Mouse (Mus musculus): ENCODE measurements around the gene Bcl2l15. TPM values are rescaled to one million over a fixed set of nuclear protein-coding genes. Genes with fewer than 3 reads are reported as not detected.
"Not testable (repeated sequence)": the region's sequence is repeated elsewhere in the genome, so short reads cannot be mapped to it uniquely, and the experiment has no call there.

Gene Bcl2l15
- 0.09 TPM in 1 of 2 replicates, not detected in the other for polyA plus RNA-seq (2015; fragmentation: Nextera tagmentation; extraction: Ambion mirVana)

GRCm38 (mm10) chr3:103832426-103832825 lies at the start of gene Bcl2l15:
TSS of gene Bcl2l15 (plus strand) at chr3:103832601.
- H3K4me3 ChIP-seq: no peak within 1 kb of the TSS
- no peak for ATAC-seq (ENCODE audit: borderline replicate concordance, extremely low read depth, low FRiP score, low TSS enrichment)
- no peaks in the 10 kb centered on the region for H3K4me1 ChIP-seq
- H3K27ac ChIP-seq: no peak within 1 kb of the TSS
- H3K4me2 ChIP-seq: no peak within 1 kb of the TSS
- no peaks in the 10 kb centered on the region for H3K9me3 ChIP-seq
- H3K9ac ChIP-seq: no peak within 1 kb of the TSS
- H3K36me3 ChIP-seq: no peaks in the 10 kb centered on the region
- H3K27me3 ChIP-seq: no peaks in the 10 kb centered on the region

GRCm38 (mm10) chr3:103782844-103783609 lies 49.4 kb upstream of the Bcl2l15 start:
- Histone ChIP-seq H3K27ac (no peak overlapping the region), H3K36me3 (peaks cover under 1% of the 10 kb centered on the region; the same call in 1 of the 2 replicates), H3K4me1 (0 out of 2 replicates have a peak, but pooled peaks cover 17% of the 10 kb centered on the region), H3K4me3 (no peak overlapping the region), H3K4me2 (no peak overlapping the region), H3K27me3 (no peaks in the 10 kb centered on the region), H3K9ac (no peak overlapping the region), H3K9me3 (no peaks in the 10 kb centered on the region)
- no peak for ATAC-seq (ENCODE audit: borderline replicate concordance, extremely low read depth, low FRiP score, low TSS enrichment)
- 81% methylated on average over 4 of the region's 4 CpGs for WGBS

- no peak overlapping the region for H3K9ac ChIP-seq
- WGBS: 65% methylated on average over 7 of the region's 7 CpGs
- no peaks in the 10 kb centered on the region for H3K36me3 ChIP-seq
- no peak for ATAC-seq (ENCODE audit: borderline replicate concordance, extremely low read depth, low FRiP score, low TSS enrichment)
- peaks cover 34% of the 10 kb centered on the region for H3K4me1 ChIP-seq
- H3K9me3 ChIP-seq: no peaks in the 10 kb centered on the region
- H3K4me3 ChIP-seq: no peak overlapping the region
- H3K27ac ChIP-seq: no peak overlapping the region
- no peaks in the 10 kb centered on the region for H3K27me3 ChIP-seq
- 0 out of 2 replicates have a peak overlapping the region, but pooled peaks have one; percentile 8 for H3K4me2 ChIP-seq
Observed at GRCm38 (mm10) chr3:103787225-103787624, 45.2 kb upstream of the Bcl2l15 start.

- Histone ChIP-seq H3K27me3 (no peaks in the 10 kb centered on the region), H3K4me3 (peak overlapping the region; percentile 99), H3K9ac (no peak overlapping the region), H3K36me3 (no peaks in the 10 kb centered on the region), H3K9me3 (no peaks in the 10 kb centered on the region), H3K27ac (0 out of 2 replicates have a peak overlapping the region, but pooled peaks have one; percentile 92), H3K4me1 (peaks cover 30% of the 10 kb centered on the region), H3K4me2 (peak overlapping the region; percentile 75)
- ATAC-seq (ENCODE audit: borderline replicate concordance, extremely low read depth, low FRiP score, low TSS enrichment): no peak
- WGBS: 65% methylated on average over 7 of the region's 7 CpGs
Observed at GRCm38 (mm10) chr3:103789096-103789495, 43.3 kb upstream of the Bcl2l15 start.

- peak overlapping the region; percentile 99 for H3K4me3 ChIP-seq
- no peak for ATAC-seq (ENCODE audit: borderline replicate concordance, extremely low read depth, low FRiP score, low TSS enrichment)
- WGBS: 1% methylated on average over 14 of the region's 14 CpGs
- H3K9me3 ChIP-seq: no peaks in the 10 kb centered on the region
- H3K36me3 ChIP-seq: no peaks in the 10 kb centered on the region
- H3K27me3 ChIP-seq: no peaks in the 10 kb centered on the region
- H3K4me1 ChIP-seq: peaks cover 27% of the 10 kb centered on the region
- peak overlapping the region; percentile 75 for H3K4me2 ChIP-seq
- H3K9ac ChIP-seq: peak overlapping the region; percentile 91
- H3K27ac ChIP-seq: peak overlapping the region; percentile 92
Observed at GRCm38 (mm10) chr3:103789891-103790345, 42.5 kb upstream of the Bcl2l15 start.

- under 1% methylated on average over 45 of the region's 61 CpGs for WGBS
- Histone ChIP-seq H3K4me2 (peak overlapping the region; percentile 75), H3K4me3 (peak overlapping the region; percentile 99), H3K36me3 (no peaks in the 10 kb centered on the region), H3K27me3 (no peaks in the 10 kb centered on the region), H3K9me3 (no peaks in the 10 kb centered on the region), H3K27ac (peak overlapping the region; percentile 92), H3K4me1 (peaks cover 26% of the 10 kb centered on the region), H3K9ac (peak overlapping the region; percentile 91)
- peak; percentile 79 for ATAC-seq (ENCODE audit: borderline replicate concordance, extremely low read depth, low FRiP score, low TSS enrichment)
Observed at GRCm38 (mm10) chr3:103790346-103791145, 41.9 kb upstream of the Bcl2l15 start.

- Histone ChIP-seq H3K4me3 (peak within 1 kb of the TSS; percentile 99), H3K4me1 (peaks cover 26% of the 10 kb centered on the region), H3K9me3 (no peaks in the 10 kb centered on the region), H3K9ac (peak within 1 kb of the TSS; percentile 91), H3K27ac (peak within 1 kb of the TSS; percentile 92), H3K36me3 (no peaks in the 10 kb centered on the region), H3K4me2 (peak within 1 kb of the TSS; percentile 75), H3K27me3 (no peaks in the 10 kb centered on the region)
- peak; percentile 95 for ATAC-seq (ENCODE audit: borderline replicate concordance, extremely low read depth, low FRiP score, low TSS enrichment)
- WGBS: 10% methylated on average over 48 of the region's 49 CpGs
Observed at GRCm38 (mm10) chr3:103791230-103792110, 40.9 kb upstream of the Bcl2l15 start, which contains the start of gene Hipk1. TSS of gene Hipk1 (minus strand) at chr3:103791563.

GRCm38 (mm10) chr3:103792111-103792406 lies 40.3 kb upstream of the Bcl2l15 start:
- not testable (repeated sequence) for H3K4me3 ChIP-seq; H3K27ac ChIP-seq; H3K9me3 ChIP-seq; H3K36me3 ChIP-seq; ATAC-seq (ENCODE audit: borderline replicate concordance, extremely low read depth, low FRiP score, low TSS enrichment); H3K9ac ChIP-seq; H3K27me3 ChIP-seq
- H3K4me1 ChIP-seq: peaks cover 24% of the 10 kb centered on the region
- peak overlapping the region; percentile 75; the same call in 1 of the 2 replicates for H3K4me2 ChIP-seq
- WGBS: 73% methylated on average over 5 of the region's 5 CpGs

- no peak overlapping the region for H3K9ac ChIP-seq
- WGBS: 67% methylated on average over 1 of the region's 1 CpGs
- H3K36me3 ChIP-seq: no peaks in the 10 kb centered on the region
- no peak for ATAC-seq (ENCODE audit: borderline replicate concordance, extremely low read depth, low FRiP score, low TSS enrichment)
- no peaks in the 10 kb centered on the region for H3K27me3 ChIP-seq
- no peak overlapping the region for H3K4me2 ChIP-seq
- no peak overlapping the region for H3K4me3 ChIP-seq
- H3K9me3 ChIP-seq: no peaks in the 10 kb centered on the region
- H3K27ac ChIP-seq: no peak overlapping the region
- peaks cover 21% of the 10 kb centered on the region for H3K4me1 ChIP-seq
Observed at GRCm38 (mm10) chr3:103792566-103792965, 39.8 kb upstream of the Bcl2l15 start.

- H3K9ac ChIP-seq: no peak overlapping the region
- H3K4me1 ChIP-seq: peaks cover 6% of the 10 kb centered on the region
- H3K36me3 ChIP-seq: no peaks in the 10 kb centered on the region
- 48% methylated on average over 2 of the region's 2 CpGs for WGBS
- no peak overlapping the region for H3K4me2 ChIP-seq
- H3K27ac ChIP-seq: no peak overlapping the region
- H3K27me3 ChIP-seq: no peaks in the 10 kb centered on the region
- no peaks in the 10 kb centered on the region for H3K9me3 ChIP-seq
- no peak for ATAC-seq (ENCODE audit: borderline replicate concordance, extremely low read depth, low FRiP score, low TSS enrichment)
- H3K4me3 ChIP-seq: no peak overlapping the region
Observed at GRCm38 (mm10) chr3:103796389-103796788, 36.0 kb upstream of the Bcl2l15 start.

- Histone ChIP-seq H3K27ac (no peak overlapping the region), H3K4me3 (no peak overlapping the region), H3K27me3 (no peaks in the 10 kb centered on the region), H3K9ac (no peak overlapping the region), H3K4me1 (peaks cover 17% of the 10 kb centered on the region), H3K36me3 (peaks cover 15% of the 10 kb centered on the region), H3K4me2 (no peak overlapping the region), H3K9me3 (no peaks in the 10 kb centered on the region)
- 62% methylated on average over 2 of the region's 2 CpGs for WGBS
- ATAC-seq (ENCODE audit: borderline replicate concordance, extremely low read depth, low FRiP score, low TSS enrichment): no peak; the same call in 1 of the 2 replicates
Observed at GRCm38 (mm10) chr3:103799507-103799906, 32.9 kb upstream of the Bcl2l15 start.

Data from lung, embryonic 15.5 days (tissue).